Mouse (Mus musculus): Measurements from ENCODE around the gene Med8. TPM values are rescaled to one million over a fixed set of nuclear protein-coding genes. Genes with fewer than 3 reads are reported as not detected.

The Med8 gene
- polyA plus RNA-seq (2012; rRNA removed), result 44.9 and 48.6 TPM in 2 replicates

DNA sequence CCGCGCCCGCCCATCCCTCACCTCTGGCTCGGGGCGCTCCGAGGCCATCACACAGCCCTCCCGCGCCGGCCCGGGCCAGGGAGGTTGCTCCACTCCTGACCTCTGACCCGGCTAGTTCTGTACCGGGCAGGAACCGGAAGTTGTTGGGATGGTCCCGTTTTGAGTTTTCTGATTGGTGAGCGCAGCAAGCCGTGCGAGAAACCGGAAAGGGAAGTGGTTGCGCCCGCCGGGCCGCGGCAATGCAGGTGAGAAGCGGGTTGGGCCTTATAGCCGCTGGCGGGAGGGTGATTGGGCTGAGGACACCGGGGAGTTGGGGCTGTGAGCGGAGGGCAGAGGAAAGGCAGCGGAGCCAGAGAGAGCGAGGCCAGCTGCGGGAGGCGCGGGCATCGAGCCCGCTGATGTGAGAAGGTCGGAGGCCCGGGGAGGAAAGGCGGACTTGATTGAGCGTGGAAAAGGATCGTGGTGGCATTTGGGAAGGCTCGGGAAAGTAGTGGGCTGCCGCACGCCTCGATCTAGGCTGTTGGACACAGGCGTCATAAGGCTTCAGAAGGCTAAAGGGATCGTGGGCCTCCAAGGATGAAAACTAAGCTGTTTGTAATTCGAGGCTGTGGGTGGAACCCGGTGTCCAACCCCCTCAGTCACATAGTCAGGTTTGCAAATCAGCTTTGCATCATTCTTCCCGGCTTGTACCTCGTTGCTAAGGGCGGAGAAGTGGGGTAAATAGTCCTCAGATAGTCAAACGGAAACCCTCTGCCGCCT is at the start of gene Med8, which contains the start of gene Szt2:
Gene Med8 (plus strand): TSS at position 196 of the 759 bp plus-strand sequence.
Gene Szt2 (minus strand): TSS at position 132 of the 759 bp plus-strand sequence.
- WGBS, result under 1% methylated on average over 53 of the region's 53 CpGs
- peak; percentile 92 for DNase-seq (ENCODE audit: low read depth, low spot score)

DNA sequence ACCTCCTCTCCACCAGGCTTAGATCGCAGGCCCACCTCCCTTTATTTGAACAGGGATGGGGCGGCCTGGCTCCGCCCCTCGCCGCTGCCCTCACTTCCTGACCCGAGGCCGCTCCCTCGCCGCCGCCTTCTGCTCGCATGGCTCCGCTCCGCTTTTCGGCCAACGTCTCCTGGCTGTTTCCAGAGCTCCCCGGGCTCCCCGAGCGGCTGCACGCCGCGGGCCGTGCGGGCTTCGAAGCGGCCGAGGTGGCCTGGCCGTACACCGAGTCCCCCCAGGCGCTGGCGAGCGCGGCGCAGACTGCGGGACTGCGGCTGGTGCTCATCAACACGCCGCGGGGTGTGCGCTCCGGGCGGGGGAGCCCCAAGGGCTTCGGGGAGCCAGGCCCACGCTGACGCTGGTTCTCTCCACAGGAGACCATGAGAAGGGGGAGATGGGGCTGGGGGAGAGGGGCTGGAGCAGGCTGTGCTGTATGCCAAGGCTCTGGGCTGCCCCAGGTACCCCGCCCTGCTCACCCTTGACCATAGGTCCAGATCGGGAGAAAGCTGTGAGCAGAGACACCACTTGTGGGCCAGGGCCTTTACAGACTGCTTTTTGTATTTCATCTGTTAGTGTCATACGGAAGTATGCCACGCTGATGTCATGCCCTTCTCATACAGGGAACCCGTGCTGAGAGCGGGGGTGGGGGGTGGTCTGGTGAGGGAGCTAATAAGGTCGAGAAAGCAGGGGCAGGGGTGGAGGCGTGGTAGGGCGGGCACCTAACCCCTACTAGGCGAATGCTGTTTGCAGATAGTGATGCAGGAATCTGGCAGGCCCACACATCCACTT is 49.0 kb upstream of the Med8 start:
- 2% methylated on average over 54 of the region's 54 CpGs for WGBS

DNA sequence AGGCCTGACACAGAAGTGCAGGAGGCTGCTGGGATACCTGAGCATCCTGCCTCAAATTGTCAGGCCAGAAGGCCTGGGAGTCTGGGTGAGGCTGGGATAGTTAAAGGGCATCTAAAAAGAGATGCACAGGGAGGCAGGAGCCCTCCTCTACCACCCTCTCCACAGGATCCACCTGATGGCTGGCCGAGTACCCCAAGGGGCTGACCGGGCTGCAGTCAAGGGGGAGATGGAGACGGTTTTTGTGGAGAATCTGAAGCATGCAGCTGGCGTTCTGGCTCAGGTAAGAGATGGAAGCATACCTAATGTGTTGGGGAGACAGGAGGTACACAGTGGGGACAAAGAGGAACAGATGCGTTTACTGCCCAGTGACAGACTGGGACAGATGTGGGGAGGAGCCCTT is 47.7 kb upstream of the Med8 start:
- DNase-seq (ENCODE audit: low read depth, low spot score), result no peak
- WGBS, result 95% methylated on average over 5 of the region's 5 CpGs

More for the DNA sequence above, 49.0 kb upstream of the Med8 start:
- DNase-seq (ENCODE audit: low read depth, low spot score), result no peak

DNA sequence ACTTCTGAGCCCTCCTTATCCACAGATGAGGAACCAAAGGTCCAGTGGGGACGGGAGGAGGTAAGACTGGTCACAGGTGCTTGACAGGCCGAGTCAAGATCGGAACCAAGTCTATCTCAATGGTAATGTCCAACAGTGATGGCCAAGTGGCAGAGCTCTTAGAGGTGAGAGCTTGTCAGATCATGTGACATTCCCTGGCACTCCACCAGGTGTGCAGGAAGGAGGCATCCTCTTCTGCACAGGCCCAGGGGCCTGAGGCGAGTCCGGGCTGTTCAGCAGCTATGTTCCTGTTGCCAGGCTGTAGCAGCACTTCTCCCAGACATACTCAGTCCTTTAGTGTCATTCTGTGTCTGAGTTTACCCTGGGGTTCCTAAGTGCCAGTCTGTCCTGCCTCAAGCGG is 46.3 kb upstream of the Med8 start:
- no peak for DNase-seq (ENCODE audit: low read depth, low spot score)

DNA sequence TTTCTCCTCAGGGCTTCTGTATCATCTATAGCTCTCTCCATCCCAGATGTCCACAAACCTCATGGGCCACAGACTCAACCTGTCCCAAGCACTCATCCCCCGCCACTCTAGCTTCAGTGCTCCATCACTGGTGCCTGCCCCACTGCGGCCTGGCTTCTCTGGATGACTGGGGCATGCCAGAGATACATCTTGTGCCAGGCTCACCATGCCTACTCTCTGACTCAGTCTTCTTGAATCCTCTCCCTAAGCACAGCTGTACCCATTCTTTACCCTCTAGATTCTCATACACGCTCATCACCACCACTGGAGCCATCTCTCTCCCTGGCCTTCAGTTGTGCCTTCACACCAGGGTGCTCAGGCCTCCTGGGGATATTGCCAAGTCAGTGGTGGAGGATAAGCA is 45.2 kb upstream of the Med8 start:
- no peak for DNase-seq (ENCODE audit: low read depth, low spot score)
- 99% methylated on average over 3 of the region's 3 CpGs for WGBS

More for the DNA sequence above, 46.3 kb upstream of the Med8 start:
- 92% methylated on average over 6 of the region's 6 CpGs for WGBS

DNA sequence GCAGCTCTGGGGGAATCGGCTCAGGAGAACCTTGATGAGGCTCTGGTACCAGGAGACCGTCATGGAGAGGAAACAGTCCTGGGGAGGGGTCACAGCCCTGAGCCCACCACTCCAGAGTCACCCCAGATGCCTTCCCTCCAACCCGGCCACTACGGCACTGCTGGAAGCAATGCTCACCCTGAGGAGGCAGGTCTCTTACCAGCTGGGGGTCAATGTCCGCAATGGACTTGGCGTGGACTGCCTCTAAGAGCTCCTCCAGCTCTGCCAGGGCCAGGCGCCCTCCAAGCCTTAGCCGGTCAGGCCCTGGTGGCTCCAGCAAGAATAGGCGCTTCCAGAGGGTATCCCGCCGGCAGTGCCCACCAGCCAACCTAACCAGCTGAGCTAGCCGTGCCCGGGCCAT is 44.5 kb upstream of the Med8 start:
- WGBS, result 95% methylated on average over 13 of the region's 13 CpGs
- DNase-seq (ENCODE audit: low read depth, low spot score), result no peak

DNA sequence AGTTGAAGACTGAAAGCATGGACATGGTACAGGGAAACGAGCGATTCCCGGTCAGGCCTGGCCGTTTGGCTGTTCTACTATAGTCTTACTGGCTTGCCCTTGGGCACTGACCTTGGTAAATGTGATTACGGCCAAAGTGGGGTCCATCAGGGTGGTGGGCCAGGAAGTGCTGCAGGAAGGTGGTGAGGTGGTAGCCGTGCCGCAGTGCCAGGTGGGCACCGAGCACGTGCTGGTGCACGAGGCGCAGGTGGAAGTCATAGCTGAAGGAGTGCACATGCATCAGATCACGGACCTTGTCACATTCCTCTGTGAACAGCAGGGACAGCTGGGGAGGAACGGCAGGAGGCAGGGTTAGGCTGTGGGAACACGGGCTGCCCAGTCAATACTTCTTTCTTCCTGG is 43.1 kb upstream of the Med8 start:
- 85% methylated on average over 14 of the region's 14 CpGs for WGBS
- no peak for DNase-seq (ENCODE audit: low read depth, low spot score)

DNA sequence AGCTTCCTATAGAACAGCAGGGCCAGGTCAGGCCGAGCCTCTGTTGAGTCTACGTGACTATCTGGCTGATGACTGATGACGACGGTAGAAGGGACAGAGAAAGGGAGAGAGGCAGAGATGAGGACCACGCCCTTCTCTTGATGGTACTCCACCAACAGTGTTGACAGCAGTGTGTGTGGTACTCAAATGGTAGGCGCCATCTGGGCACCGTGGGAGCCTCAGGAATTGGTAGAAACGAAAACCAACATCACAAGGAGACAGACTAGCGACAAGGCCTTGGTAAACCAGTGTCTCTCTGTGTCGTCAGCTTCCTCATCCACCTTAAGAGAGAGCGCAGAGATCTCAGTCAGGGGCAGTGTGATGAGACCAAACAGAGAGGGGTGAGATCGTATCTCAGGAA is 41.6 kb upstream of the Med8 start:
- DNase-seq (ENCODE audit: low read depth, low spot score), result no peak
- 82% methylated on average over 12 of the region's 12 CpGs for WGBS

DNA sequence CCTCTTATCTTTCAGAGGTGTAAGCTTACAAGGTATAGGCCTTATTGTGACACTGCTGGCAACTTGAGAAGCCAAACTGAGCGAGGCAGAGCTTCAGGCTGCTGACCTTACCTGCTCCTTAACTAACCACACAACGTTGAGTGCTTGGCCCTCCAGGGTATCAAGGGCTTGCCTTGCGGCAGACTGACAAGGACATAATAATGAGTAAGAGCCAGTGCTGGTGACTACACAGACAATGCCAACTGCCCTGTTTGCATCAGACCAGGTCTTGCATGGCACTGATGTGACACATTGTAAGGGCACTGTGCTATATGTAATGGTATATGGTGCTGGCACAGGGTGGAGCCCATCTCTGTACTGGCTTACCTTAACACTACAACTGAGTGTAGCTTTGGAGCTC is 40.5 kb upstream of the Med8 start:
- DNase-seq (ENCODE audit: low read depth, low spot score), result no peak
- 92% methylated on average over 3 of the region's 3 CpGs for WGBS

DNA sequence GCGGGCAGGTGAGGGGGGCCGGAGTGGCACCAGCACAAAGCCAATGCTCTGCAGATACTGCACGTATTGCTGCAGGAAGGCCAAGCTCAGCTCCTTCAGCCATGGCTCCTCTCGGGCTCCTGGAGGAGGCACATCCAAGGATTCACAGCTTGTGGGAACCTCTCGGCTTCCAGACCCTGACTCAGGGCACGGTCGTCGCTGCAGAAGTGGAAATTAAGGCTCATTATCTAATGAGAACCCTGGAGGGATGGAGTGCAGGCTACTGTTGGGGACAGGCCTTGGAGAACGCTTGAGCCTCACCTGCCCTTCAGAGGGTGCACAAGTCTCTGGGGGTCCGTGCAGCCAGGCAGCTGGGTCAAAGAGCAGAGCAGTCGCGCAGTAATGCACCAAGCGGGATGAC is 37.3 kb upstream of the Med8 start:
- 94% methylated on average over 13 of the region's 13 CpGs for WGBS
- DNase-seq (ENCODE audit: low read depth, low spot score), result no peak

DNA sequence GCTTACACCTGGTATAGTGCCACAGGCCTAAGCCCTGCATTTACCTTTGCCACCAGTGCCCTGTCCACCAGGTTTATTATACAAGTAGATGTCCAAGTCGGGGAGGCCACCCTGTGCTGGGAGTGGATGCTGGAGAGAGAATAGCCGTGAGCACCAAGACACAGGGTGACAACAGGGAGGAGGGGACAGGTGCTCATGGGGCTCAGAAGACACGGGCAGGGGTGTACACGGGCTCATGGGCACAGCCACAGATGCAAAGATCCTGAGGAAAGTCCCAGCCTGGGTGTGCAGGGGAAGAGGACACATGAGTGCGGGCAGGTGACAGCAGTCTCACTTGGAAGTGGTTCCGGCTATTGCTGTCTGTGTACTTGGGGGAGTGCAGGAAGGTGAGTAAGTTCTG is 33.1 kb upstream of the Med8 start:
- WGBS, result 93% methylated on average over 6 of the region's 6 CpGs
- no peak for DNase-seq (ENCODE audit: low read depth, low spot score)

DNA sequence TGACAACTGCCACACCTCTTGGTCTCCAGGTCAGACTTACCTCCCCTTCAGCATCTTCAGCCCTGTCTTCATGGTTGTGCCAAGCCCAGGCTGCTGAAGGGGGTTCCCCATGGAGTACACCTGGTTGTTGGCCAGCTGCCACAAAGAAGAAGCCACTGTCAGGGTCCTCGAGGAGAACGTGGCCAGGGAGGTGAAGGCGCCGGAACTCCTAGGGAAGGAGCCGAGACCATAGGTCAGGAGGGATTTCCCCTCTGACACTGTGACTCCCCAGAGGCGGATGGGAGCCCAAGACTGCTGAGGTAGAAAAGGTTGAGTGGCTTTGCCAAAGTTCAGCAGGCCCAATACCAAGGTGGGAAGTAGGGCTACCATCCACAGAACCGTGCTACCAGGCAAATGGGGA is 25.9 kb upstream of the Med8 start:
- DNase-seq (ENCODE audit: low read depth, low spot score), result no peak
- WGBS, result 86% methylated on average over 7 of the region's 7 CpGs

DNA sequence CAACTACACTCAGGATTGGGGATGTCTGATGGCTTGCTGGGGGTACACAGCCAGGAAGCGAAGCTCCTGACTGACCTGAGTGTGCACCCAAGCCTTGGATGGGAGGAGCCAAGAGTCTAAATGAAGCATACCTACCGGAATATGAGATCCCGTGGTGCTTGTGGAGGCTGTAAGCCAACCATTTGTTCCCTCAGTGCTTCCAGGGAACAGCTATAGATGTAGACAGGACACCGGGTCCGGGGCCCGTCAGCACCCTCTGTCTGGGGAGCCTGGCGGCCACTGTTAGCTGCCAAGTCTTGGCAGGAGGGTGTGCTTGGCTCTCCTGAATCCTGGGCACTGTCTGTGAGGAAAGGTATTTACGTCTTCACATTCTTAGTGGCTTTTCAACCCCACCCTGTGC is 21.8 kb upstream of the Med8 start:
- DNase-seq (ENCODE audit: low read depth, low spot score), result no peak
- WGBS, result 90% methylated on average over 8 of the region's 8 CpGs

DNA sequence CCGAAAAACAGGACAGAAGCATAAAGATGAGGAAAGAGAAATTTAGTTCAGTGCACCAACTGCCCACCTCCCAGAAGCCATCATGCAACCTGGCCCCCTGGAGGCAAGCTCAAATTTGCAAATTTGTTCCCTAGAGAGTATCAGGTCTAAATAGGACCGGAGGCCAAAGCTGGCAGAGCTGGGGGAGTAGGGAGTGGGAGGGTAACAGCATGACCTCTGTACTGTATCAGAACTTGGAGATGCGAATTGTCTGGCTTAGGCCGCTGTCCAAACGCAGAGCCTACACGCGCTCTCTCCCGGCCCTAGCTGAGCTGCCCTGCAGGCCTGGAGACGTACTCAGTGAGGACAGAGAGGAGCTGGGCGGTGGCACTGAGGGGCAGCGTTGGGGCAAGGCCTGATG is 19.0 kb upstream of the Med8 start:
- no peak for DNase-seq (ENCODE audit: low read depth, low spot score)
- WGBS, result 96% methylated on average over 11 of the region's 11 CpGs

DNA sequence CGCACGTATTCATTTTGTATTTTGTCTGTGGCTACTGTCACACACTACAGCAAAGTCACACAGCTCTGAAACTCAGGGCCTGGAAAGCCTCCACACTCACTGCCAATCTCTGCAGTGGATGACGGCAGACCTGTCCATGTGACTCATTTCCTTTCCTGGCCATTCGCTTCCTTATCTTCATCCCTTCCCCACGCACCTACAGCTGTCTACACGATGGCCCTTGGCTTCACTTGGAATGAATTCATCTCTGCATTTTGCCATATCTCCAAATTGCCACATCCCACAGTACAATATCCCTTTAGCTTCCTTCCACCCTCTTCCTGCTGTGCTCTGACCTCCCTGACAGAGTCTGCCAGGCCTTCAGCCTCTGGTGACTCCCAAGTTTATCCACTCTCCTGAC is 14.6 kb upstream of the Med8 start:
- no peak for DNase-seq (ENCODE audit: low read depth, low spot score)
- WGBS, result 82% methylated on average over 6 of the region's 6 CpGs

DNA sequence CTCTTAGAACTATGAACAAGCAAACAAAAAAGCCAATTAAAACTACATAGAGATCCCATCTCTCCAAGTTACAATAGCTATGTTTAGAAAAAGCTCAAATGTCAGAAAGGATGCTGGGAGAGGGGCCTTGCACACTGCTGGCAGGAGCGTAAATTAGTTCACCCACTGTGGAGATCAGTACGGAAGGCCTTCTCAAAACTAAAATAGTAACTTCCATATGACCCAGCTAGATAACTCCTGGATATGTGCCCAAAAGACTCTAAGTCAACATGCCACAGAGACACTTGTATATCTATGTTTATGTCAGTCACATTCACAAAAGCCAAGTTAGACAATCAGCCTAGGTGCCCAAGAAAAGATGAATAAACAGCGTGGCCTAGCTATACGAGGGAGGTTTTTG is 13.8 kb upstream of the Med8 start:
- no peak for DNase-seq (ENCODE audit: low read depth, low spot score)
- 85% methylated on average over 4 of the region's 4 CpGs for WGBS

DNA sequence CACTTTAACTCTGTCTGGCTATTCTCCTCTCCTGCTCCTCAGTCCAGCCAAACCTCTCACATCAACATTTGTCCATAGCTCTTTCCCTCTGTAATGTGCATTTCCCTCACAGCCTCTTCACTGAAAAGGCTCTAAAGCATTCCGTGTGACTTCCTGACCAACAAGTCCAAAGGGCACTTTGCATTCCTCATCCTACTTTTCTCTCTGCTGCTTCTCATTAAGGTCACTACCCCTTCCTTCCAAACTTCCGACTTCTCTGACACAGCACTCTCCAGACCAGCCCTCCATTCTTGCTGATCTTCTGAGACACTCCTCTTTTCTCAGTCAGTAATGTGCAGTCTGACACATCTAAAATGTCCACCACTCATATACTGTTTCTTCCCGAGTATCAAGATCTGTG is 12.7 kb upstream of the Med8 start:
- WGBS, result 50% methylated on average over 3 of the region's 3 CpGs

DNA sequence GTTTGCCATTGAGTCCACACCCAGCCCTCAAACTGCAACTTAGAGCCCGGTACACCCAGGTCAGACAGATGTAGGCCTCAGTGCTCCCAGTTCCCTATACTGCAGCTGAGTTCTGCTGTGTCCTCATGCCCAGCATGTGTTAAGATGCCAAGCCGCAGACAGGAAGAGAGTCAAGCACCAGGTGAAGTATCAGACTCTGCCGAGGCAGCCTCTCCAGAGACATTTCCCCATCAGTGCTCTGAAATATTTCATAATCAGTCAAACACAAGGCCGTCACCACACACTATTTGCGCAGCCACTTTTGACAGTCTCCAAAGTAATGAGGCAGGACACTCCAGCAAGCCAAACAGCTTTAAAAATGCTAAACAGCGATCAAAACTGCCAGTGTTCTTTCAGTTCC is 10.7 kb upstream of the Med8 start:
- no peak for DNase-seq (ENCODE audit: low read depth, low spot score)
- 93% methylated on average over 6 of the region's 6 CpGs for WGBS

More for the DNA sequence above, 12.7 kb upstream of the Med8 start:
- DNase-seq (ENCODE audit: low read depth, low spot score), result no peak

DNA sequence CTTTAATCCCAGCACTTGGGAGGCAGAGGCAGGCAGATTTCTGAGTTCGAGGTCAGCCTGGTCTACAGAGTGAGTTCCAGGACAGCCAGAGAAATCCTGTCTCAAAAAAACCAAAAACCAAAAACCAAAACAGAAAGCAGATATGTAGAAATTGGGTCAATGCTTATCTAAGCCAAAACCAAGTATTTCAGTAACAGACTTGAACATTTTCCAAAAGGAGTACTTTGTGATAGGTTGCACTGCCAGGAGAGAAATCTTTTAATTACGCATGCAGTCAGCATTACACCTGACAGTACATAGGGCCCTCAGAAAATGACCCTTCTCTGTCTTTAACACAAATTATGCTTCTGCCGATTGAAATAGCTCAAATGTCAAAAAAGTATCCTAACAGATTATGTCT is 7.7 kb upstream of the Med8 start:
- DNase-seq (ENCODE audit: low read depth, low spot score), result no peak
- WGBS, result 94% methylated on average over 3 of the region's 3 CpGs

DNA sequence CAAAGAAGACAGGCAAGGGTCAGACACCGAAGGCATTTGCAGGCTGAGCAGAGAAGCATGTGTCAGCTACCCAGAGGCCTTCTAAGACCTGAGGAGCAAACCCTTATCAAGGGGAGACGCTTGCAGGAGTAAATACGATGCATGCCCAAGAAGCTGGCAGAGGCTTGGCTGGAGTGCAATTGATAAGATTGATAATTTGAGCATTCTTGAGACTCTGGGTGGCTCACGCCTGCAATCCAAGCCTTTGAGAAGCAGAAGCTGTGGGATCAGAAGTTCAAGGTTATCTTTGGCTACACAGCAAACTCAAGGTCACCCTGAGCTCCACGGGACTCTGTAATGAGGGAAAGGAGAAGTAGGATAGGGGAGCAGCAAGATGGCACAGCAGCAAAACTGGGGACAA is 7.2 kb upstream of the Med8 start:
- WGBS, result 92% methylated on average over 5 of the region's 5 CpGs
- no peak for DNase-seq (ENCODE audit: low read depth, low spot score)

DNA sequence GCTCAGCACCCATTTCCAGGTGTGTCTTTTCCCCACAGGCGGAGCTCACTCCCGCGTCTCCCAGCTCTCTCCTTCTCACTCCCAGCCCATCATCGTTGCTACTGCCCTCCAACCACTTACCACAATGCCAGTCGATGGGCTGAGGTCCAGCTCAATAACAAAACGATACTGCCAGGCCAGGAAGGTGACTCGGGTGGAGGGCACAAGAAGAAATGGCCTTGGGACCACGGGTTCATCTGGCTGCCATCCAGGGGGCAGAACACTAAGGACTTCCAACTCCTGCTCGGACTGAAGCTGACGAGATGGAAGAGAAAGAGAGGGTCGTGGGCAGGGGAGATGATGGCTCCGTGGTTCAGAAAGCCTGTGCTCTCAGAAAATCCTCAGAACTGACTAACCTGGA is 6.4 kb upstream of the Med8 start:
- WGBS, result 91% methylated on average over 12 of the region's 12 CpGs
- no peak for DNase-seq (ENCODE audit: low read depth, low spot score)
